Mouse (Mus musculus): Measurements from ENCODE around the gene Kif3a. TPM values are rescaled to one million over a fixed set of nuclear protein-coding genes. Genes with fewer than 3 reads are reported as not detected.

Kif3a gene
- 0.31 and 0.37 TPM in 2 replicates for polyA plus RNA-seq (2012)

DNA sequence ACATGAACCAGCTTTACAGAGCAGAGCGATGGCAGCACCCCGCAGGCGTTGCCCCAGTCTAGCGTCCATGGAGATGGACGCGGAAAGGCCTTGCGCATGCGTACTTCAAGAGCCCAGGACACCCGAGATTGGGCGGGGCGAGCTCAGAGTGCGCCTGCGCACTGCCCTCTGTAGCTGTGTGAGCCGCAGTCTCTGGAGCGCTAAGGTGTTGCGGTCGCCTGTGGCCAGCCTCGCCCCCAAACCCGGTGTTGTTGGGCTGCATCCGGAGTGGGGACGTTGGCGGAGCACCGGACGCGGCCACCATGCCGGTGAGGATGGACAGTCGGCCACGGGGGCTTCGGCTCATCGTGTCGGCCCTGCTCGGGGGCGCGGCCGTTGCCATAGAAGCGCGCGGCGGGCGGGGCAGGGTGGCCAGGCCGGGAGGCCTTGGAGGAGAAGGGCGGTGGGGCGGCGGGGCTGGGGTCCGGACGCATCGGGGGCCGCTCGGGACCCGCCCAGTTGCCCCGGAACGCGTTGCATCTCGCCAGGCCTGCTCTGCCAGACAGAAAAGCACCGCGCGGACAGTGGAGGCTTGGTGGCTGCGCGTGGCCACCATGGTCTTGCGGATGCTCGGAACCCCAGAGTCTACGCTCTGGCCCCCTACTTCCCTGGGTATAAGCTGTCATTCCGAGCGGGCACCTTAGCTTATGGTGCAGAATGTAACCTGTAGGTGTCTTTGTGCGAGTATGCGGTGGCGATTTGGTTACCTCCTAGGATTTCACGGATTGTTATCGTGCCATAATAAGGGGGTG lies at the start of gene Kif3a:
Gene Kif3a, plus strand, starts transcription at position 156 of the 791 bp plus-strand sequence.
- no peak for TF ChIP-seq GATA1 (IDR thresholded peaks at IDR 0.05; ENCODE audit: low read length)
- no peak for TF ChIP-seq TAL1 (IDR thresholded peaks at IDR 0.05; ENCODE audit: low read length)
- Histone ChIP-seq H3K9me3 (ENCODE audit: control insufficient read depth, low read length) (peaks cover 5% of the 10 kb centered on the region), H3K4me1 (ENCODE audit: control insufficient read depth) (peaks cover 21% of the 10 kb centered on the region), H3K36me3 (ENCODE audit: control insufficient read depth) (no peaks in the 10 kb centered on the region), H3K4me3 (replicated peaks) (peak within 1 kb of the TSS; percentile 95), H3K27me3 (ENCODE audit: control insufficient read depth) (no peaks in the 10 kb centered on the region)

DNA sequence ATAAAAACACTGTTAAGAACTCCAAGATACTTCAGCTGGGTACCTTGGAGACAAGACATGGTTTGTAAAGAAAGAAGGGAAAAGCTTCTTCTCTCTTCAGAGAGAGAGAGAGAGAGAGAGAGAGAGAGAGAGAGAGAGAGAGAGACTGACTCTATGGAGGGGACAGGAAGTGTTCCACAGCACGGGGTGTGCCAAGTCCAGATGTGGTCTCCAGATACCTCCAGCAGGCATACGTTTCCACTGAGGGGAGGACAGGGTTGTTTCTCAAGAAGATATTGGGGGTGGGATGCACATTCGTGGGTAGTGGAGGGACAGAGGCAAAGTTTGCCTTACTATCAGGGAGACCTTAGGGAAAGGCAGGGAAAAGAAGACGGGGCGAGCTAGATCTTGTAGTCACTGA lies 48.4 kb upstream of the Kif3a start:
- H3K9me3 ChIP-seq (ENCODE audit: control insufficient read depth, low read length): no peaks in the 10 kb centered on the region
- peak overlapping the region; percentile 77 for H3K4me3 ChIP-seq (replicated peaks)
- H3K4me1 ChIP-seq (ENCODE audit: control insufficient read depth): peaks cover 79% of the 10 kb centered on the region
- peaks cover 18% of the 10 kb centered on the region for H3K36me3 ChIP-seq (ENCODE audit: control insufficient read depth)
- no peaks in the 10 kb centered on the region for H3K27me3 ChIP-seq (ENCODE audit: control insufficient read depth)
- peak; percentile 38; the same call in 1 of the 3 replicates for TF ChIP-seq TAL1 (IDR thresholded peaks at IDR 0.05; ENCODE audit: low read length)
- peak; percentile 21; the same call in 1 of the 2 replicates for TF ChIP-seq GATA1 (IDR thresholded peaks at IDR 0.05; ENCODE audit: low read length)

- peaks cover 86% of the 10 kb centered on the region for H3K4me1 ChIP-seq (ENCODE audit: control insufficient read depth)
- peak within 1 kb of the TSS; percentile 77 for H3K4me3 ChIP-seq (replicated peaks)
- H3K27me3 ChIP-seq (ENCODE audit: control insufficient read depth): no peaks in the 10 kb centered on the region
- TF ChIP-seq TAL1 (IDR thresholded peaks at IDR 0.05; ENCODE audit: low read length): no peak
- no peak for TF ChIP-seq GATA1 (IDR thresholded peaks at IDR 0.05; ENCODE audit: low read length)
- H3K36me3 ChIP-seq (ENCODE audit: control insufficient read depth): peaks cover 25% of the 10 kb centered on the region
- no peaks in the 10 kb centered on the region for H3K9me3 ChIP-seq (ENCODE audit: control insufficient read depth, low read length)
Measured at GRCm38 (mm10) chr11:53519207-53520121, 47.7 kb upstream of the Kif3a start, which contains the start of gene Sept8. Gene Sept8 (plus strand): TSS chr11:53519257.

- Histone ChIP-seq H3K36me3 (ENCODE audit: control insufficient read depth) (peaks cover 33% of the 10 kb centered on the region), H3K4me3 (replicated peaks) (peak overlapping the region; percentile 77), H3K4me1 (ENCODE audit: control insufficient read depth) (peaks cover 95% of the 10 kb centered on the region), H3K9me3 (ENCODE audit: control insufficient read depth, low read length) (no peaks in the 10 kb centered on the region), H3K27me3 (ENCODE audit: control insufficient read depth) (no peaks in the 10 kb centered on the region)
- TF ChIP-seq TAL1 (IDR thresholded peaks at IDR 0.05; ENCODE audit: low read length) (no peak), GATA1 (IDR thresholded peaks at IDR 0.05; ENCODE audit: low read length) (no peak)
Measured at GRCm38 (mm10) chr11:53520122-53520978, 46.8 kb upstream of the Kif3a start.

DNA sequence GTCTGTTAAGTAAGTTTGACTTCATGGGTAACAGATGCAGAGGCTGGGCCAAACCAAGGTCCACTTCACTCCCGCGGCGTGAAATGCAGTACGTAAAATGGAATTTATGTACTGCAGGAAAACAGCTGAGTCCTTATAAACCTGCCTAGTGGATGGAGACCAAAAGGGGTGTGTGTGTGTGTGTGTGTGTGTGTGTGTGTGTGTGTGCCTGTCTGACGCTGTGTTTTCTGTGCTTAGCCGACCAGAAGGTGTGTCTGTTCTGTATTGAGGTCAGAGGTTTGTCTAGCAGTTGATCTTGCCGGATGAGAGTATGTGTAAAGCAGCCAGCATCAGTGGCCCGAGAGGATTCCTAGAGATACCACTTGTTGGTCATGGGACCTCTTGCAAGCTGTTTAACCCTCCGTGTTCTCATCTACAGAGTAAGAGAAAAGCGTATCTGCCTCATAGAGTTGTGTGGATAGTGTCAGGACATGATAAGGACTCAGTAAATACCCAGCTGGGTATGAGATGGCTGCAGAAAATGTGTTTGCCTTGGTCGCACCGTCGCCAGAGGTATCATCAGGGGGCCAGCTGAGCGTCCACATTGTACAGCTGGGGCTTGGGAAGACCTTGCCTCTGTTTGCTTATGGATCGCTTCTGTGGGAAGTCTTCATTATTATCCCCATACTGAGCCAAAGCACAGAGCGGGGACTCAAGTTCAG lies 45.9 kb upstream of the Kif3a start:
- Histone ChIP-seq H3K27me3 (ENCODE audit: control insufficient read depth) (no peaks in the 10 kb centered on the region), H3K4me3 (replicated peaks) (peak overlapping the region; percentile 77), H3K36me3 (ENCODE audit: control insufficient read depth) (peaks cover 43% of the 10 kb centered on the region), H3K9me3 (ENCODE audit: control insufficient read depth, low read length) (no peaks in the 10 kb centered on the region), H3K4me1 (ENCODE audit: control insufficient read depth) (peaks cover 95% of the 10 kb centered on the region)
- TF ChIP-seq TAL1 (IDR thresholded peaks at IDR 0.05; ENCODE audit: low read length) (no peak), GATA1 (IDR thresholded peaks at IDR 0.05; ENCODE audit: low read length) (no peak)

- Histone ChIP-seq H3K27me3 (ENCODE audit: control insufficient read depth) (no peaks in the 10 kb centered on the region), H3K4me1 (ENCODE audit: control insufficient read depth) (peaks cover 95% of the 10 kb centered on the region), H3K36me3 (ENCODE audit: control insufficient read depth) (peaks cover 48% of the 10 kb centered on the region), H3K4me3 (replicated peaks) (peak overlapping the region; percentile 77), H3K9me3 (ENCODE audit: control insufficient read depth, low read length) (no peaks in the 10 kb centered on the region)
- TF ChIP-seq GATA1 (IDR thresholded peaks at IDR 0.05; ENCODE audit: low read length): no peak
- TF ChIP-seq TAL1 (IDR thresholded peaks at IDR 0.05; ENCODE audit: low read length): no peak
Measured at GRCm38 (mm10) chr11:53521821-53522131, 45.4 kb upstream of the Kif3a start.

DNA sequence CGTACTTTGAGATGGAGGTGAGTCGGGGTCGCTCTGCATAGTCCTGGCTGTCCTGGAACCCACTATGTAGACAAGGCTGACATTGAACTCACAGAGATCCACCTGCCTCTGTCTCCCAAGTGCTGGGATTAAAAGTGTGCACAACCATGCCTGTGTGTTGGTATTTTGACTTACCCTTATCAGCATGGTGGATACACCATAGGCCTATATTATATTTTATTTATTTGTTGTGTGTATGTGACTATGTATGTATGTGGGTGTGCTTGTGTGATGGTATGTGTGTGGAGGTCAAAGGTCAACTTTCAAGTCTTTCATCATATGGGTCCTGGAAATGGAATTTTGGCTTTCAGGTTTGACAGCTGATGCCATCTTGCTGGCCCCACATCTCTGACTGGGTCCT lies 44.8 kb upstream of the Kif3a start:
- TF ChIP-seq TAL1 (IDR thresholded peaks at IDR 0.05; ENCODE audit: low read length) (no peak), GATA1 (IDR thresholded peaks at IDR 0.05; ENCODE audit: low read length) (no peak)
- peak overlapping the region; percentile 77 for H3K4me3 ChIP-seq (replicated peaks)
- H3K4me1 ChIP-seq (ENCODE audit: control insufficient read depth): peaks cover 95% of the 10 kb centered on the region
- no peaks in the 10 kb centered on the region for H3K27me3 ChIP-seq (ENCODE audit: control insufficient read depth)
- no peaks in the 10 kb centered on the region for H3K9me3 ChIP-seq (ENCODE audit: control insufficient read depth, low read length)
- peaks cover 54% of the 10 kb centered on the region for H3K36me3 ChIP-seq (ENCODE audit: control insufficient read depth)

DNA sequence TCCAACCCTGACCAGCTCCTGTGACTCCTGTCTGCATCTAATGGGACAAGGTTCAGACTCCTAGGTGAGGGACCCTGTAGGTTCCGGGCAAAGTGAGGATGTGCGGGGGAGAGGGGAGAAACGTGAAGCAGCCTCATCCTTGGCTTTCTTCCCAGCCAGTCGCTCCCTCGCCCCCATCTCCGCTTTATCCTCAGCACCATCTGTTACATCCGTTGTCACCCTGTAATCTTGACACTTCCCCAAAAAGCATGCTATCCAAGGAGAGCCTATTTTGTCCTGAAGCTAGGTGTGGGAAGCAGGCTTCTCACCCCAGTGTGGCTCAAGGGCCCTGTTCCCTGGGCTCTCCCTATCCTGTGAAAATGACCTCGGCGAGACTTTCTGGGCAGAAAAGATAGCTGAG lies 44.2 kb upstream of the Kif3a start:
- Histone ChIP-seq H3K9me3 (ENCODE audit: control insufficient read depth, low read length) (no peaks in the 10 kb centered on the region), H3K36me3 (ENCODE audit: control insufficient read depth) (peaks cover 59% of the 10 kb centered on the region), H3K4me1 (ENCODE audit: control insufficient read depth) (peaks cover 95% of the 10 kb centered on the region), H3K4me3 (replicated peaks) (peak overlapping the region; percentile 77), H3K27me3 (ENCODE audit: control insufficient read depth) (no peaks in the 10 kb centered on the region)
- TF ChIP-seq GATA1 (IDR thresholded peaks at IDR 0.05; ENCODE audit: low read length) (no peak), TAL1 (IDR thresholded peaks at IDR 0.05; ENCODE audit: low read length) (no peak)
